Mouse (Mus musculus) myocyte (in vitro differentiated cells): ENCODE measurements around the gene Nol4l.

ENCODE experiments used
- MAX ChIP-seq: IDR thresholded peaks from one replicate; pipeline ENCODE4 v1.6.1; 2011; ENCODE audit warnings: low read depth, mild to moderate bottlenecking, control low read depth
- MYOG ChIP-seq, 3 experiments: IDR thresholded peaks; one replicate each; pipeline ENCODE4 v1.6.1; 2011; ENCODE audit warnings: control low read depth in 2 of 3, low read depth in 2 of 3, mild to moderate bottlenecking in 2 of 3; ENCODE audit not compliant: insufficient read length in 2 of 3, control insufficient read depth in 1 of 3, insufficient read depth in 1 of 3
- POLR2A ChIP-seq: IDR thresholded peaks from one replicate; pipeline ENCODE4 v1.6.1; 2011; ENCODE audit warnings: low read depth, mild to moderate bottlenecking, control low read depth, moderate library complexity; ENCODE audit not compliant: insufficient read length
- POLR2AphosphoS2 ChIP-seq: IDR thresholded peaks from one replicate; pipeline ENCODE4 v1.6.1; 2011; ENCODE audit warnings: low read depth, control low read depth; ENCODE audit not compliant: insufficient read length
- SRF ChIP-seq: IDR thresholded peaks from one replicate; pipeline ENCODE4 v1.6.1; 2011; ENCODE audit warnings: low read depth; ENCODE audit not compliant: control insufficient read depth, insufficient read length

GRCm38 (mm10) chr2:153512416-153513323, 17.1 kb downstream of the Nol4l start:
- TF ChIP-seq POLR2AphosphoS2 (no peak), POLR2A (no peak), SRF (no peak), MAX (no peak), MYOG (IDR thresholded peaks at IDR 0.05; ENCODE audit: control insufficient read depth in 1 of 3, insufficient read depth in 1 of 3, insufficient read length in 2 of 3, low read depth in 2 of 3) (no peak)
